Mouse (Mus musculus) midbrain, embryonic 15.5 days (tissue): ENCODE data around the gene Gja5. TPM values are rescaled to one million over a fixed set of nuclear protein-coding genes. Genes with fewer than 3 reads are reported as not detected.

ENCODE experiments used
- ATAC-seq: fragments of 200-750 bp; cut with Nextera tagmentation; replicated peaks from 2 replicates; pipeline ENCODE4 v1.8.0; 2017; ENCODE audit warnings: moderate TSS enrichment
- H3K27ac ChIP-seq: fragments of 300-500 bp; sonication (generic); 2 replicates; pipeline ENCODE4 v1.5.1; 2015; ENCODE audit warnings: mild to moderate bottlenecking, inconsistent platforms
- H3K27me3 ChIP-seq: fragments of 300-500 bp; sonication (generic); replicated peaks from 2 replicates; pipeline ENCODE4 v1.6.1; 2015; ENCODE audit warnings: inconsistent platforms
- H3K36me3 ChIP-seq: fragments of 300-500 bp; sonication (generic); replicated peaks from 2 replicates; pipeline ENCODE4 v1.6.1; 2015; ENCODE audit warnings: inconsistent platforms
- H3K4me1 ChIP-seq: fragments of 300-500 bp; sonication (generic); 2 replicates; pipeline ENCODE4 v1.6.1; 2015; ENCODE audit warnings: inconsistent platforms
- H3K4me2 ChIP-seq: fragments of 300-500 bp; sonication (generic); 2 replicates; pipeline ENCODE4 v1.6.1; 2015; ENCODE audit warnings: inconsistent platforms, mild to moderate bottlenecking, moderate library complexity
- H3K4me3 ChIP-seq: fragments of 300-500 bp; sonication (generic); 2 replicates; pipeline ENCODE4 v1.5.1; 2015; ENCODE audit warnings: mild to moderate bottlenecking, inconsistent platforms
- H3K9ac ChIP-seq: fragments of 300-500 bp; sonication (generic); 2 replicates; pipeline ENCODE4 v1.6.1; 2015; ENCODE audit warnings: mild to moderate bottlenecking, inconsistent platforms
- H3K9me3 ChIP-seq: fragments of 300-500 bp; sonication (generic); 2 replicates; pipeline ENCODE4 v1.6.1; 2016; ENCODE audit warnings: inconsistent platforms
- WGBS: fragments of 180-500 bp; shearing (Covaris S2); methylation state at CpG from one replicate; pipeline ENCODE4 v1.1.7; 2015; ENCODE audit warnings: mixed read lengths; 5-methylcytosine and 5-hydroxymethylcytosine counted together
- polyA plus RNA-seq: library from polyadenylated mRNA; unstranded; fragments of >200 nt; fragmentation: Nextera tagmentation; extraction: Ambion mirVana; gene quantifications from 2 replicates; pipeline ENCODE4 v1.2.1, GENCODE M21; 2015

The Gja5 gene
- polyA plus RNA-seq, 1 experiment from 2014 or later: 4.7 TPM

DNA sequence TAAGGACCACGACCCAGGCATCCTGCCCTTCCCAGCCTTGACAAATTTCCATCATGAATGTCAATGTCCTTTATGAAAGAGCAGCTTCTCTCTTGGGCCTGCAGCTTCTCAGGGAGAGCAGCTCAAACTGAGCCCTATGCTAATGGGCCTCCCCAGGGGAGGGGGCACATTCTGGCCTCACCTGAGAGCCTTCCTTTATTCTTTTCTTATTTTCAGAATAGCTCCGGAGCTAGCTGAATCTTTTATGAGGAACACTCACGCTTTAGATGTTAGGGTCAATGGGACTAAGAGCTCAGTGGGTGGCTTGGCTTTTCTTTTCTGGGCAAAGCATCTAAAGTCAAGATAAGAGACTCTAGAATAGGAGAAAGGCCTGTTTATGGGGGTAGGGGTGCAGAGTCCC is 88.0 kb downstream of the Gja5 start:
- no peaks in the 10 kb centered on the region for H3K27me3 ChIP-seq
- H3K36me3 ChIP-seq: no peaks in the 10 kb centered on the region
- no peak overlapping the region for H3K4me2 ChIP-seq
- WGBS: 15% methylated on average over 3 of the region's 3 CpGs
- H3K9me3 ChIP-seq: no peaks in the 10 kb centered on the region
- ATAC-seq: no peak
- H3K27ac ChIP-seq: no peak overlapping the region
- no peak overlapping the region for H3K9ac ChIP-seq
- no peaks in the 10 kb centered on the region for H3K4me1 ChIP-seq
- no peak overlapping the region for H3K4me3 ChIP-seq

DNA sequence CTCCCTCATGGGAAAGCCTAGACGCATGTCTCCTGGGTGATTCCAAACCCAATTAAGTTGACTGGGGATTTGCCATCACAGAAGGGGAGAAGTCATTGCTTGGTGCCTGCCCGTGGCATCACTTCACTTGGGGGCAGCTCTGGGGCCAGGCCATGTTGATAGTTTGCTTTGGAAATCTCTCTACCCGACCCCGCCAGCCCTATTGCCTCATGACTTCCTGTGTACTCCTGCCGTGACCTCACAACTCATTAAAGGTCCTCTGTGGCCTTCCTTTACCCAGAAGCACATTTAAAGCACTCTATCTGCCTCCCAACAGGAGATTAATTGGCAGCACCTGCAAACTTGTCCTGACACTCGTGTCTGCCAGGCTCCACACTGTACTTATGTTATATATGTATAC is 93.3 kb downstream of the Gja5 start:
- H3K36me3 ChIP-seq: no peaks in the 10 kb centered on the region
- no peak for ATAC-seq
- 70% methylated on average over 6 of the region's 6 CpGs for WGBS
- no peaks in the 10 kb centered on the region for H3K4me1 ChIP-seq
- H3K27ac ChIP-seq: no peak overlapping the region
- H3K27me3 ChIP-seq: no peaks in the 10 kb centered on the region
- no peak overlapping the region for H3K4me2 ChIP-seq
- H3K9me3 ChIP-seq: no peaks in the 10 kb centered on the region
- H3K4me3 ChIP-seq: no peak overlapping the region
- no peak overlapping the region for H3K9ac ChIP-seq

DNA sequence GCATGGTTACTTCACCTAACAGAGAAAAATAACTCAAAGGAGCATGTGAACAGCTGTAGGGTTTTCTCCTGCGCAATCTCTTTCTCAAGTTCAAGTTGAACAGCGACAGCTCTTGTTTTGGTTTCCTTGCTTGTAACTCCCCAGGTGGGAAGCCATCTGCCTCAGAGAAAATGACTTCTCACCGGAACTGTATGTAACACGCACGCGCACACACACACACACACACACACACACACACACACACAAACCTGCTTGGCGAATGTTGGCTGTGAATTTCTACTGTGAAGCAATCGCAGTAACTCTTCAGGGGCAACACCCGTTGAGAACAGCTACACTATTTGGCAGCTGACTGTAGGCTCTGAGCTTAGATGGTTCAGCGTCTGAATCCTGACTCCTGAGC is 98.6 kb downstream of the Gja5 start:
- WGBS: 87% methylated on average over 10 of the region's 10 CpGs
- Histone ChIP-seq H3K4me1 (no peaks in the 10 kb centered on the region), H3K27ac (no peak overlapping the region), H3K4me2 (no peak overlapping the region), H3K9me3 (no peaks in the 10 kb centered on the region), H3K36me3 (no peaks in the 10 kb centered on the region), H3K4me3 (no peak overlapping the region), H3K9ac (no peak overlapping the region), H3K27me3 (no peaks in the 10 kb centered on the region)
- ATAC-seq: no peak

DNA sequence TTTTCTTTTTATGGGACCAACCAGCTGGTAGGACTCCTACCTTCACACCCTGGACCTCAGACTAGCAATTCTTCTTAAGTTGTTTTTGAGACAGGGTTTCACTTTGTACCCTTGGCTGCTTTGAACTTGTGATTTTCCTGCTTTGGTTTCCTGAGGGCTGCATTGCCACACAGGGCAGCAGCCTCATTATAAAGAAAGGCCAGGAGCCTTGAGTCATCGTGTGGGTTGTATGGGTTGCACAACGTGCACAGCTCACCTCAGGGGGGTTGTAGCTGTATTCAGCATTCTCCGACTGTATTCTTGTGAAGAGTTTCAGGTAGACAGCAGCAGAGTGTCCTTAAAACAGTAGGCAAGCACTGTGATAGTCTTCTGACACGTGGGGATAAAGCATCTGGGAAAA is 100.0 kb downstream of the Gja5 start:
- no peak for ATAC-seq
- H3K27ac ChIP-seq: no peak overlapping the region
- no peak overlapping the region for H3K9ac ChIP-seq
- H3K36me3 ChIP-seq: no peaks in the 10 kb centered on the region
- H3K4me3 ChIP-seq: no peak overlapping the region
- H3K9me3 ChIP-seq: no peaks in the 10 kb centered on the region
- 74% methylated on average over 4 of the region's 4 CpGs for WGBS
- H3K4me2 ChIP-seq: no peak overlapping the region
- no peaks in the 10 kb centered on the region for H3K27me3 ChIP-seq
- H3K4me1 ChIP-seq: no peaks in the 10 kb centered on the region

DNA sequence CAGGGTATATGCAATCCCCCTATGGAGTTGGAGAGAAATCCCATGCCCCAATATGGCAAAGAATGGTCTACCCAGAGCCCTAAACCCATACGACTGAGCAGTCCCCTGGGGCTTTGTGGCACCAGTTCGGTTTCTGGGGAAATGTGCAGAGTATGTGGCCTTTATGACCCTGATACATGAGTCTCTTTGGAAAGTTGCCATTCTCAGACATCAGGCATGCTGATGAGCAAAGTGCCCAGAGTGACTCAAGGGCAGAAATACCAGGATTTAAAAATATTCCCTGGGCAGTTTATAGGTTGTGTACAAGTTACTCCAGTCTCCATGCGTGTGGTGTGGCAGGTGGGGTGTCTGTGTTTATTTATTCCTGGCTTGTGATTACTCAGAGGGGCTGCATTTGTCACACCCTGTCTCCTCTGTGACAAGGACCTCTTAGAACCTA is 102.5 kb downstream of the Gja5 start:
- H3K27me3 ChIP-seq: no peaks in the 10 kb centered on the region
- no peak overlapping the region for H3K4me2 ChIP-seq

DNA sequence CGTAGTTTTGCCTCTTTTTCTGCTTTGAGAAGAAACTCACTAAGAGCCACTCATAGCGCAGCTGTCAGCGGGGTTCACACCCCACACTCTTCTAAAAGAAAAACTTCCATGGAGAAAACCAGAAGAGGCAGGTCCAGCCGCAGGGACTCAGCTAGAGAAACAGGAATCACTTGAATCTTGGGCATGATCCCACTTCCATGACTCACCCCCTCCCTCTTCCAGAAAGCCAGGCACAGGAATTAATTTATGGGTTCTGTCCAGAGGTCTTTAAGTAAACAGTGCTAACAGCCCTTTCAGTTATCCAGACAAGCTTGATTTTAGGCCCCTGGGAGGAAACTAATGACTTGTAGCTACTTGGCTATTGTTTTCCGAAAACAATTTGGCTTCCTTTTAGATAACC is 120.7 kb downstream of the Gja5 start:
- WGBS: 71% methylated on average over 5 of the region's 5 CpGs
- no peak overlapping the region for H3K4me3 ChIP-seq
- no peaks in the 10 kb centered on the region for H3K4me1 ChIP-seq
- H3K9me3 ChIP-seq: no peaks in the 10 kb centered on the region
- no peak overlapping the region for H3K4me2 ChIP-seq
- no peak overlapping the region for H3K9ac ChIP-seq
- no peak overlapping the region for H3K27ac ChIP-seq
- no peaks in the 10 kb centered on the region for H3K27me3 ChIP-seq
- ATAC-seq: no peak
- no peaks in the 10 kb centered on the region for H3K36me3 ChIP-seq

More for the DNA sequence above, 102.5 kb downstream of the Gja5 start:
- Histone ChIP-seq H3K36me3 (no peaks in the 10 kb centered on the region), H3K9me3 (no peaks in the 10 kb centered on the region), H3K4me1 (no peaks in the 10 kb centered on the region), H3K9ac (no peak overlapping the region), H3K4me3 (no peak overlapping the region), H3K27ac (no peak overlapping the region)
- 63% methylated on average over 3 of the region's 3 CpGs for WGBS
- no peak for ATAC-seq

DNA sequence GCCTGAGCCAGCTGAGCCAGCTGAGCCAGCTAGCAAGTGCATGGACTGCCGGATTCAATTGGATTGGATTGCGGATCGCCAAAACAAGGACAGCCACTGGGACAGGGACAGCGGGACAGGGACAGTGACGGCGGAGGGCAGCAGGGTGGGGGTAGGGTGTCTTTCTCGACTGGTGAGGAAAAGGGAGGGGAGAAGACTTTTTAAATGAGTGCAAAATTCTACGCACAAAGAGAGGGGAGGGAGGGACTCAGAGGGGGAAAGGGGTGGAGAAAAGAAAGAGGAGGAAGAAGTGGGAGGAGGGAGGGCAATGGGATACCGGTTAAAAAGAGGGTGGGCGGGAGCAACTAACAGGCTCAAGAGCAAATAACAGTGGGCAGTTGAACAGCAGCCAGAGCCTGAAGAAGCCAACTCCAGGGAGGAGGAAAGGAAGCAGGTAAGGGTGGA is 127.6 kb downstream of the Gja5 start:
- no peaks in the 10 kb centered on the region for H3K9me3 ChIP-seq
- peaks cover 4% of the 10 kb centered on the region for H3K4me1 ChIP-seq
- H3K27me3 ChIP-seq: no peaks in the 10 kb centered on the region
- H3K36me3 ChIP-seq: no peaks in the 10 kb centered on the region
- peak overlapping the region; percentile 25 for H3K4me3 ChIP-seq
- H3K9ac ChIP-seq: 0 out of 2 replicates have a peak overlapping the region, but pooled peaks have one; percentile 12
- ATAC-seq: peak; percentile 60; the same call in 1 of the 2 replicates
- peak overlapping the region; percentile 46 for H3K4me2 ChIP-seq
- no peak overlapping the region for H3K27ac ChIP-seq
- 0% methylated on average over 10 of the region's 10 CpGs for WGBS

DNA sequence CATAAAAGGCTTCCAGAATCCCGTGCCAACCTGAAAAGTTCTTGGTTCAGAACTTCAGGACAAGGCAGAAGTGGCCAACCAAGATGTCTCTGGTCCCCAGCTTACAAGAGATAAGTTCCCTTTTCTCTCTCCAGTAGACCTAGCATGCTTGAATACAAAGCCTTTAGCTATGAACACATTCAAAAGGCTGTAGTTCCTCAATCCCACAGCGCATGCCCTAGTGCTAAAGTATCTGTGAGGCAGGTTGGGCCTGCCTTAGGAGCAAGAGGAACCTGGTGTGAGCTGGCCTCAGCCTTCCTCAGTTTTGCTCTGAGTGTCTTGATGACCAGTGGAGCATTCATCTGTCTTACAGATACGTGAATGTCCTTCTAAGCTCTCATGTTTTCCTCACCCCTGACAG is 131.1 kb downstream of the Gja5 start:
- 86% methylated on average over 3 of the region's 3 CpGs for whole genome bisulfite sequencing
- no peak overlapping the region for H3K4me2 ChIP-seq
- H3K27me3 ChIP-seq: no peaks in the 10 kb centered on the region
- no peaks in the 10 kb centered on the region for H3K9me3 ChIP-seq
- no peak overlapping the region for H3K9ac ChIP-seq
- no peaks in the 10 kb centered on the region for H3K36me3 ChIP-seq
- no peak overlapping the region for H3K27ac ChIP-seq
- no peak overlapping the region for H3K4me3 ChIP-seq
- ATAC-seq: no peak
- peaks cover 4% of the 10 kb centered on the region for H3K4me1 ChIP-seq

DNA sequence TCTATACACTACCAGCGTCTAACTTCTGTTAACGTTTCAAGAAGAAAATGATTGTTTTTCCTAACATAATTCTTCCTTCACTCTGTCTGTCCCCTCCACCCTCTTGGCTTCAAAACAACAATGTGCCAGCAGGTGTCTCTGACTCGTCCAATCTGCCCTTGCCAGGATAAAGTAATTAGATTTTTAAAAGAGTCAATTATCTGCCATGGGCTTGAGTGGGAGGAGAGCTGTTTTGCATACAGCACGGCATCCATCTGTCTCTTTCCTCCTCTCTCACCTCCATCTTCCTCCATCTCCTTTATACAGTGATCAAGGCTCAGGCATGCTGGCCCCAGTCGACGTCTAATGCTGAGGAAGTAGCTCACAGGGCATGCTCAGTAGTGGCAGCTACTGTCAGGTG is 132.6 kb downstream of the Gja5 start:
- no peak overlapping the region for H3K27ac ChIP-seq
- WGBS: 43% methylated on average over 6 of the region's 6 CpGs
- no peaks in the 10 kb centered on the region for H3K9me3 ChIP-seq
- no peak overlapping the region for H3K4me2 ChIP-seq
- H3K27me3 ChIP-seq: no peaks in the 10 kb centered on the region
- no peaks in the 10 kb centered on the region for H3K36me3 ChIP-seq
- H3K4me3 ChIP-seq: no peak overlapping the region
- peaks cover 3% of the 10 kb centered on the region for H3K4me1 ChIP-seq
- no peak overlapping the region for H3K9ac ChIP-seq
- ATAC-seq: no peak

DNA sequence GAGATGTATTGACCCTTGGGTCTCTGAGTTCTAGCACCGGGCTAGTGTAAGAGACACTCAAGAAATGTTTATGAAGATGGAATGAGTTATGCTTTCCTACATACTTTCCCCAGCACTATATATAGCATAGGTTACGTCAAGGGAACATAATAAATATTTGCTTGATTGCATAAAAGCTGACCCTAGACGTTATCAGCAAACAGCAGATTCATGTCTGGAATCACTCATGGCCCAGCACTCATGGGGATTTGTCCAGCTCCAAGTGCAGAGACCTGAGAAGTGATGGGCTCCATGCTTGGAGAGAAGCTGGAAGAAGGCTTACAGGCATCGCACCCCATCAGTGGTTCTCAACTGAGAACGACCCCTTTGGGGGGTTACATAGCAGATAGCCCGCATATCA is 135.2 kb downstream of the Gja5 start:
- no peaks in the 10 kb centered on the region for H3K4me1 ChIP-seq
- H3K27me3 ChIP-seq: no peaks in the 10 kb centered on the region
- no peak for ATAC-seq
- H3K36me3 ChIP-seq: no peaks in the 10 kb centered on the region
- H3K27ac ChIP-seq: no peak overlapping the region
- WGBS: 89% methylated on average over 6 of the region's 6 CpGs
- H3K9ac ChIP-seq: no peak overlapping the region
- H3K9me3 ChIP-seq: no peaks in the 10 kb centered on the region
- no peak overlapping the region for H3K4me3 ChIP-seq
- no peak overlapping the region for H3K4me2 ChIP-seq

DNA sequence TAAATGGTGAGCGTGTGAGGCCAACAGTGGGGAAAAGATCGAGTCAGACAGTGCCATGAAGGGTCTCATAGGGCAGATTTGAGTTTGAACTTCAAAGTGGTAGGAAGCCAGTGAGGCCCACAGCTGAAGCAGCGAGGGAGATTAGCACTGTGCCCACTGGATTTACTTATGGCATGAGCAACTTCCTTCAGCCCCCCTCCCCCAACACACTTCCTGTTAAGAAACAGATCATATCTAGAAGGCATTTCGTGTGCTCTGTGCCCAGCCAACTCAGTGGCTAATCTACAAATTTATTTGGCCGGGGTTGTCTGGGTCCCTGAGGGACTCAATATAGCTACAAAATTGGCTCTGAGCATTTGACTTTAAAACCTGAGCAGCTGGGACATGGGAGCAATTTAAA is 139.7 kb downstream of the Gja5 start:
- H3K36me3 ChIP-seq: no peaks in the 10 kb centered on the region
- no peak for ATAC-seq
- no peaks in the 10 kb centered on the region for H3K27me3 ChIP-seq
- H3K9ac ChIP-seq: no peak overlapping the region
- H3K4me3 ChIP-seq: no peak overlapping the region
- no peak overlapping the region for H3K4me2 ChIP-seq
- no peaks in the 10 kb centered on the region for H3K4me1 ChIP-seq
- no peak overlapping the region for H3K27ac ChIP-seq
- no peaks in the 10 kb centered on the region for H3K9me3 ChIP-seq
- 76% methylated on average over 5 of the region's 5 CpGs for WGBS

DNA sequence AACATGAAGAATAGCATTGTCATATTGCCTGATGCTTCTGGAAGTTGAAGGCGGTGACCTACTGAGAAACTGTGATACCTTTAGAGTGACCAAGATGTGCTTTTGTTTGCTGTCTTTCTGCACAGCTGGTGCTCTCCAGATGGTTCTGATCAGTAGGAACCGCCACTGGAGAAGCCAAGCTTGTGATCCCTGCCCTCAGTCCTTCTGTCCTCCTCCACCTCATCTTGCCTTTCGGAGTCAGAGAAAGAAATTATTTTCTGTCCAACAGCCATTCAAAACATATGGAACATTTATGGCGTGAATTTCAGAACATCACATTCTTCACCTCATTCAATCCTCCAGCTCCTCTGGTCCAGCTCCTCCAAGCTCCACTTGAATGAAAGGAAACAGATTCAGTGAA is 143.3 kb downstream of the Gja5 start:
- no peak overlapping the region for H3K9ac ChIP-seq
- no peaks in the 10 kb centered on the region for H3K36me3 ChIP-seq
- ATAC-seq: no peak
- H3K9me3 ChIP-seq: no peaks in the 10 kb centered on the region
- H3K27me3 ChIP-seq: no peaks in the 10 kb centered on the region
- no peak overlapping the region for H3K4me2 ChIP-seq
- H3K27ac ChIP-seq: no peak overlapping the region
- 93% methylated on average over 4 of the region's 4 CpGs for WGBS
- no peak overlapping the region for H3K4me3 ChIP-seq
- H3K4me1 ChIP-seq: no peaks in the 10 kb centered on the region

DNA sequence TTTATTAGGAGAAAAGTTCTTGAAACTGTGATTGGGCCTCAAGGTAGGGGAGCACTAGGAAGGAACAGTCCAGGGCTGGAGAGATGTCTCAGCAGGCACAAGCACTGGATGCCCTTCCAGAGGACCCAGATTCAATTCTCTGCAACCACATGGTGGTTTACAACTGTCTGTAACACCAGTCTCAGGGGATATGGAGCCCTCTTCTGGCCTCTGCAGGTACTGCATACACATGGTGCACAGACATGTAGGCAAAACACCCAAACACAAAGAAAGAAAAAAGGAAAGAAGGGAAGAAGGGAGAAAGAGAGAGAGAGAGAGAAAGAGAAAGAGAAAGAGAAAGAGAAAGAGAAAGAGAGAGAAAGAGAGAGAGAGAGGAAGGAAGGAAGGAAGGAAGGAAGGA is 143.9 kb downstream of the Gja5 start:
- Histone ChIP-seq H3K4me3 (no peak overlapping the region), H3K36me3 (no peaks in the 10 kb centered on the region), H3K4me1 (no peaks in the 10 kb centered on the region), H3K27ac (no peak overlapping the region), H3K4me2 (no peak overlapping the region), H3K27me3 (no peaks in the 10 kb centered on the region), H3K9me3 (no peaks in the 10 kb centered on the region), H3K9ac (no peak overlapping the region)
- no peak for ATAC-seq
